Mouse (Mus musculus) right cerebral cortex, postnatal 14 days (tissue): ENCODE measurements around the gene Wwox.

Source experiments
- DNase-seq: peaks from one replicate; pipeline ENCODE4 v3.0.0; 2022

Gene Wwox

DNA sequence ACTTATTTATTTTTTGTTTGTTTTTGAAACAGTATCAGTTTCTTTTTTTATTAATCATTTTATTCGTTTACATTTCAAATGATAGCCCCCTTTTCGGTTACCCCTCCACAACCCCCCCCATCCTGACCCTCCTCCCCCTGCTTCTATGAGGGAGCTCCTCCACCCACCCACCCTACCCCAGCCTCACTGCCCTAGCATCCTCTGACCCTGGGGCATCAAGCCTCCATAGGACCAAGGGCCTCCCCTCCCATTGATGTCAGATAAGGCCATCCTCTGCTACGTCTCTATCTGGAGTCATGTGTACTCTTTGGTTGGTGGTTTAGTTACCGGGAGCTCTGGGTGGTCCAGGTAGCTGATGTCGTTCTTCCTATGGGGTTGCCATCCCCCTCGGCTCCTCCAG is 109.4 kb downstream of the Wwox start:
- no peak for DNase-seq

DNA sequence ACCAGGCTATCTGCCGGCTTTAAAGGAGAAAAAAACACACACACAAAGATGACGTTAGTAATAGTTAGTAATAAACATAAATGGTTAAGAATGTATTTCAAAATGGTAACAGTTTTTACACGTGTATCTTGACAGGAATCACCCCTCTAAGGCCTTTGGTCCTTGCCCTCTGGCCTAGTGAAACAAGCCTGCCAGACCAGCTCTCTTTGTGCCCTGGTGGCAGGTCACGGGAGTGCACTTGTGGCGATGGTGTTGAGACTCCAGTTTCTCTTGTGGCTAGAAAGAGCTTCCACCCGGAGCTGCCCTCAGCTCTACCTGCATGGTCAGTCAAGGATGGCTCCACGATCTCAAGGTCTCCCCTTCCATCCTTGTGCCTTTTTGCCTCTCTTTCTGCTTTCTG is 110.6 kb downstream of the Wwox start:
- no peak for DNase-seq

GRCm38 (mm10) chr8:114552606-114553005 is 113.2 kb downstream of the Wwox start:
- DNase-seq = no peak

DNA sequence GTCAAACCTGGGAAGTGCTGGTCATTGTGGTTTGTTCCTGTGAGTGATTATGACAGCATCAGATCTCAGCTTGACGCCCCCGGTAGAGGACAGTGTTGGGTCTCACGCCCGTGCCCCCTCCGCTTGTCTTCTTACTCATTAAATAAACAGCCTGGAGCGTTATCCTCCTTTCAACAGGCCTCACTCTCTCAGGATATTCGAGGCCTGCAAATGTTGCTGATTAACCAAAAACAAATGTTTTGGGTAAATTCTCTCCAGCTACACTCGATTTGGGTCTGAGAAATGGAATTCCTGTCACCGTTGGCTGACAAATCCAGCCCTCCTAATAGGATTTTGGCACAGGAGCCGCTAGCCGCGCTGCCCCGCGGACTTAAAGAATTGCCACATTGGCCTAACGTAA is 115.5 kb downstream of the Wwox start:
- no peak for DNase-seq

DNA sequence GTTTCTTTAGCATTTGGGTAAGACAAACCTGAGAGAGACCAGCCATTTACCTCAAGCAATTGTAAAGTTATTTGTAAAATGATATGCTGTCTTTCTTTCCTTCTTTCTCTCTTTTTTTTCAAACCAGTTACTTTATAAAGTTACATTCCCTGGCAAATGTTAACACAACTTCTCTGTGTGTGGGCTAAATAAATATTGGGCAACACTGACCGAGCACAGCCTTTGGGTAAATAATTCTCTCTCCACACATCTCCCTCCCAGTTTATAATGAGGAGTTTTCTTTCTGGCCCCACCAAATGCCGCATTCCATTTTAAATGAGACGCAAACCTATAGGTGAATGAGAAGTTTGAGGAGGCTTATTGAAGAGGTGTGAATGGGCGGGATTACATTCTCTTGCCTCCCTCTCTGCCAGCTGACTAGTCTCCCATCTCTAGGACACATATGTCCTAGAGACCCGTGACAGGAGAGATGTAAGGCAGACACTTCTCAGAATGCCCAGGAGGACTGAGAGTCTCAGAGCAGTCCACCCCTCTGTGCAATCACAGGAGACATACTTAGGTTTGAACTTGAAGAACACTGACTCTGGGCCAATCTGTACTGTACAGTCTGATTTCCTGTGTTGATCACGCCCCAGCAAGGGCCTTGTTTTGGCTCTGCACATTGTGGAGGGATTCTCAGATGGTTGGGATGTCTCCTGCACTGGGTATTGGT is 116.2 kb downstream of the Wwox start:
- DNase-seq = no peak

- DNase-seq = no peak
Measured at GRCm38 (mm10) chr8:114561191-114561590, 121.7 kb downstream of the Wwox start.

DNA sequence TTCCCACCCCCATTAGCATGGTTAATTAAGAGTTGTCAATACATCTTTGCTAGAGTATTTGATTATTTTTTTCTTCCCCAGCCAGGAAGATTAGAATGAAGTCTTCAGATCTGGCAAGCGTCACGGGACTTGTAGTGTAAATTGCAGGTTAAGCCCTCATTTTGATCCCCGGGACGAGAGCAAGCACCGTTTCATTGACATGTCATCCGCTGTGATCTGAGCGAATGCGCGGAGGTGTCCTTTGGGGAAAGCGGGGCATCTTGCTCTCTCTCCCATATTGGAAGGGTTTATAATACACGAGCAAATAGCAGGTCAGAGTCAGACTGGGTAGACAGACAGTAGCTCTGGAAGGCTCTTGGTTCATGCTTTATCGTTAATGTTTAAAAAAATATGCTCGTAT is 123.0 kb downstream of the Wwox start:
- DNase-seq = no peak

GRCm38 (mm10) chr8:114563361-114563760 is 123.9 kb downstream of the Wwox start:
- DNase-seq = no peak

- no peak for DNase-seq
Measured at GRCm38 (mm10) chr8:114564036-114564435, 124.6 kb downstream of the Wwox start.

DNA sequence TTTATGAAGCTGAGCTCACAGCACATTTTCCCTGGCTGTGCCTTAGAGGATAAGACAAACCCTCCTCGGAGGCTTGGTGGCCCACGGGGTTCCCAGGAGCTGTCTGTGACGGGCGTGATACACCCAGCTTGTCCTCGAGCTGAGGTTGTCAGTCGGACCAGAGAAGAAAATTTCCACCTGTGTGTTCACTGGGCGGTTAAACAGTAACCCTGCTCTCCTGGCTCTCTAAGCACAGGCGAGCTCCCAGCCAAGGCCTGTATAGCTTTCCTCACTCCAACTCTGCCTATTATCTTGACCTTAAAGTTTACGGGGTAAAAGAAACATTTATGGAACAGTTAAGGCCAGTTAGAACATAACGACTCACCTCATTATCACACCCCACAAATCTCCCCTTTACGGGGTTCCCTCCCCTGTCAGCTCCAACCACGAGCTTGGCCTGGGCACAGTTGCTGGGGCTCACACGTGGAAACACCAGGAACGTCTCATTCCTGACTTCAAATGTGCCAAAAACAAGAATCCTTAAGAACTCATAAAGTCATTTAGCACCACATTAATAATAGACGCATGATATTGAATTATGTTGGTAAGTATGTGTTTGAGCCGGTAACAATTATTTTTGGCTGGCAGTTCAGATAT is 129.2 kb downstream of the Wwox start:
- no peak for DNase-seq

DNA sequence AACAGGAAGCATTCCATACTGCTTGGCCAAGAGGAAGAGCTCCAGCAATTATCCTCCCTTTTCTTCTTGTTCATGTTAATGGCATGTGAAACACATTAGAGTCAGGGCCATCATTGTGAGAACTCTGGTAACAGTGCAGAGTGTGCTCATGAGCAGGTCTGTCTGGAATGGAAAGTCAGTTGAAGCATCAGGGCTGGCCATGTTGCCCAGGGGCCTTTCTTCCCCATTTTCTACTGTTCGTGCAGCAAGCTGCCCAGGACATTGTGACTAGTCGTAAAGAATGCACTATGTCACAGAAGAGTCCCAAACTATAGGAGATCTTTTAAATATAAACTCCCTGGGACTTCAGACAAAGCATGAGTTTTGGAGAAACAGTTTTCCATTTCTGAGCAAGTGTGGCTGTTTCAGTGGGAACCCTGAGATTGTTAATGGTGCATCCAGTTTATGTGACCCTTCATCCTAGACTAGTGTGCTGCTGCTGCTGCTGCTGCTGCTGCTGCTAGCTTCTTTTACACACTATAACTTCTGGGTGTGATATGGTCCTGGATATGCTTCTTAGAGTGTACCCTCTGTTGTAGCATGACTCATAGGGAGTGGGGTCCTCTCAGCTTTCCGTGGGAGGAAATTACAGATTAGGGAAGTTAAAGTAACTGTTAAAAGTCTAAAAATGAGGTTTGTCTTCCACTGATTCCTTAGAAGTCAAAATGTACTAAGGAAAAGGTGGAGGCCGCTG is 133.7 kb downstream of the Wwox start:
- no peak for DNase-seq

GRCm38 (mm10) chr8:114573747-114574093 is 134.3 kb downstream of the Wwox start:
- no peak for DNase-seq

- DNase-seq = no peak
Measured at GRCm38 (mm10) chr8:114579292-114579691, 139.8 kb downstream of the Wwox start.

DNA sequence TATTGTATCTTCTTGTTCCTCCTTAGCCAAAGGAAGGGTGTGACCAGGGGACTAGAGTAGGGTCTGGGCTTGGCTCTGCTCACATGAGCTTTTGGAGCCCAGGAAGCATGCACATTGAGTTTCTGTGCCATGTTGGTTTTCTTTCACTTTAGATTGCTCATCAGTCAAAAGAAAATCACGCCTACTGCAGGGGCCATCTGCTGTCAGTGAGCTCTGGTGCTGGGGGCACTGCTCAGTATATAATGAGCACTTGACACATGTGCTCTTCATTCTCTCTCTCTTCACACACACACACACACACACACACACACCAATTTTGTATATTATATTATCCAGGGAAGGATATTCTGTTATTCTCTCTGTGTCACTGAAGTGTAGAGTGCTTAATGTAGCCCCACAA is 141.2 kb downstream of the Wwox start:
- DNase-seq = no peak

DNA sequence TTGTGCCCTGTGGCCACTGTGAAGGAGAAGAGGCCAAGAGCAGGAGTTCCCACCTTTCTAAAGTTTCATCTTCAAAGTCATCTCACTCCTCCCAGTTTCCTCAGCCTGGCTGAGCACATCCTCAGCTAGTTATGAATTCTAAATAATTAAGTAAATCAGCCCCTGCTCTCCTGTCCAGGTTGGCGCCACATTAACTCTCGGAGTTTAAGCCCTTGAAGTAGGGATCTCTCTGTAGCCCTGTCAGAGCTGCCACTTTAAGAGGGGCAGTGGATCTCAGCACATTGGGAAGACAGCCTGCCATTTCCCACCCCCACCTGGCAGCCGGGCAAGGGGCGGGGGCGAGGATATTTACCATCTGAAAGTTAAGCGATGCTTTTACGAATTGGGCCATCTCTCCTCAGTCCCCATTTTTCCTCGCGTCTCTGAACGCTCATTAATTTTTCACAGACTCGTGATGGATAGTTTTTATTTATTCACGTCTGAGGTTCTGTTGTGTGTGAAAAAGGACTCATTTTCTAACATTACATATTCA is 150.9 kb downstream of the Wwox start:
- DNase-seq = no peak

- peak; percentile 43 for DNase-seq
Measured at GRCm38 (mm10) chr8:114591296-114592280, 152.1 kb downstream of the Wwox start.

DNA sequence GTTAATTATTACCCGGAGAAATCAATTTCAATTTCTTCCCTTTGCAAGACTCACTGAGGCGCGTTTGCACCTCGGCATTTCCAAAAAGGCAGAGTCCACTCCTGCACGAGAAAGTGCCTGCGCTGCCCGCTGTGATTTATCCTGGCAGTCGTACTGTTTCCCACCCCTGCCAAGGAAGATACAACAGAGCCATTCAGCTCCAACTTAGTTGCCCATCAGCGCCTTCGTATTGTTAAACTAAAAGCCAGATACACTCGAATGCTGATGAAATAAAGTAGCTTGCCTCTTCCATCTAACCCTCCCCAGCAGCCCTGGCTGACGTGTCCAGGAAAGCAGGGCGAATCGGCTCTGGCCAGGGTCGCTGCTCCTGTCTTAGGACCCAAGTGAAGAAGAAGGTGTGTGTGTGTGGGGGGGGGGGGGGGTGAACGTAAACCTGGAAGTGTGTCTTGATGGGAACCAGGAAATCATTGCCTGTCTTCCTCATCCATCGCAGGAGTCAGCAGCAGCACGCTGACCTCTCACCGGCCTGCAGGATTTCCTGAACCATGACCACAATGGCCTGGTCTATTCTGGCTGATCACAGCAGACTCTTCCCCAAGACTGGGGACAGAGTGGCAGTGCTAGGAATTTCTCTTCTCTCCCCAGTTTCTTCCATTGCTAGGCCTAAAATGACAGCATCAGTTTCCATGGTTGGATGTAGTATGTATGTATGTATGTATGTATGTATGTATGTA is 154.1 kb downstream of the Wwox start:
- no peak for DNase-seq

DNA sequence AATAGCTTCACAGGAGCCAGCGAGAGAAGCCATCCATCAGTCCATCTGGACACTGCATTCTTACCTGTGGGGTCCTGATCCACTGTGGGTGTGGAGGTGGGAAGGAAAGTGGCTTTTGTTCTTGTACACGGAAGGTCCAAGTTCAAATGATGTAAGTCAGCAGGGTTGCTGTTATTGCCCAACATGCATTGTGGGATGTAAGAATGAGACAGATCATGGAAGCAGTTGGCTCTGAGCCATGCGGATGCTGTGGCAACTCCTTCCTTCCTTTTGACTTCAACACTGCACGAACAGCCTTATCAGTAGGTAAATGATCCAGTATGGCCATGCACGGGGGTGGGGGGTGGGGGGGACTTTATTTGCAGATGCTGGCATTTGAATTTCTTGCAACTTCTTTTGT is 155.4 kb downstream of the Wwox start:
- DNase-seq = no peak

GRCm38 (mm10) chr8:114599555-114599954 is 160.1 kb downstream of the Wwox start:
- DNase-seq = no peak

DNA sequence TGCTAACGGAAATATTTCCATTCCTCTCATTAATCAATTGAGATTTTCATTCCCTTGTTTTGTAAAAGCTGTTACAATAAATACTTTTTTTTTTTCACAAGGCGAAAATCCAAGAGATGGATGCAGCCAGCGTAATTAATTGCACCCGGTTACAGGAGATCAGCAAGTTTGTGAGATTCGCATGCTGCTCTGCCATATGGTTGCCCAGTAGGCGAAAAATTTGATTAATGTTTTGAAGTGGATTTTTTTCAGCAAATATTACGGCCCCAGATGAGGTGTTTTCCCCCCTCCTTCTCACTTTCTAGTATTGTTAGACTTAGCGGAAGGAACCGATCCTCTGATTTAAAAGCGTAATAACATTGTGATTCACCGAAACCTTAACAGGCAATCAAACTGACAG is 160.7 kb downstream of the Wwox start:
- DNase-seq = no peak

- no peak for DNase-seq
Measured at GRCm38 (mm10) chr8:114603046-114603445, 163.6 kb downstream of the Wwox start.

- no peak for DNase-seq
Measured at GRCm38 (mm10) chr8:114603561-114603960, 164.1 kb downstream of the Wwox start.
